Mouse (Mus musculus) E14TG2a.4 (cell line): ENCODE data around the gene Zfyve21.

Experiments used
- CTCF ChIP-seq: conservative IDR thresholded peaks from 2 replicates; pipeline ENCODE4 v1.5.1; 2014; ENCODE audit warnings: low read length
- NANOG ChIP-seq: IDR thresholded peaks from 2 replicates; pipeline ENCODE4 v1.6.1; 2014; ENCODE audit warnings: borderline replicate concordance, low read length, mixed read lengths
- POU5F1 ChIP-seq: IDR thresholded peaks from 2 replicates; pipeline ENCODE4 v1.6.1; 2014; ENCODE audit warnings: low read length, borderline replicate concordance

GRCm38 (mm10) chr12:111829954-111830353 lies 16.0 kb downstream of the Zfyve21 start:
- TF ChIP-seq CTCF (no peak), POU5F1 (no peak), NANOG (no peak)
